Mouse (Mus musculus): ENCODE data around the gene Bckdha.
A peak's percentile ranks its signal among the peaks of the same experiment; 100 is the strongest.

Gene Bckdha

GRCm38 (mm10) chr7:25658657-25659472 is at the start of gene Bckdha, which contains the start of gene Exosc5:
Bckdha (minus strand) TSS chr7:25658981.
Exosc5 (plus strand) TSS chr7:25659164.
- peak; percentile 97 for ATAC-seq (ENCODE audit: low TSS enrichment)

GRCm38 (mm10) chr7:25707581-25708292 is 49.0 kb upstream of the Bckdha start:
- ATAC-seq (ENCODE audit: low TSS enrichment) = no peak

GRCm38 (mm10) chr7:25706578-25707170 is 47.9 kb upstream of the Bckdha start:
- ATAC-seq (ENCODE audit: low TSS enrichment) = no peak

- ATAC-seq (ENCODE audit: low TSS enrichment) = peak; percentile 31
Observed at GRCm38 (mm10) chr7:25705801-25706251, 47.0 kb upstream of the Bckdha start.

- ATAC-seq (ENCODE audit: low TSS enrichment) = no peak
Observed at GRCm38 (mm10) chr7:25704716-25705364, 46.1 kb upstream of the Bckdha start.

GRCm38 (mm10) chr7:25703793-25704494 is 45.2 kb upstream of the Bckdha start:
- ATAC-seq (ENCODE audit: low TSS enrichment) = no peak; the same call in 1 of the 2 replicates

GRCm38 (mm10) chr7:25702350-25702749 is 43.6 kb upstream of the Bckdha start:
- no peak for ATAC-seq (ENCODE audit: low TSS enrichment)

GRCm38 (mm10) chr7:25700732-25701131 is 42.0 kb upstream of the Bckdha start:
- no peak for ATAC-seq (ENCODE audit: low TSS enrichment)

- no peak for ATAC-seq (ENCODE audit: low TSS enrichment)
Observed at GRCm38 (mm10) chr7:25699851-25700250, 41.1 kb upstream of the Bckdha start.

GRCm38 (mm10) chr7:25694104-25694503 is 35.3 kb upstream of the Bckdha start:
- no peak for ATAC-seq (ENCODE audit: low TSS enrichment)

- ATAC-seq (ENCODE audit: low TSS enrichment) = no peak
Observed at GRCm38 (mm10) chr7:25690051-25690450, 31.3 kb upstream of the Bckdha start.

- ATAC-seq (ENCODE audit: low TSS enrichment) = no peak
Observed at GRCm38 (mm10) chr7:25689603-25690021, 30.8 kb upstream of the Bckdha start.

GRCm38 (mm10) chr7:25688810-25689586 is 30.2 kb upstream of the Bckdha start:
- ATAC-seq (ENCODE audit: low TSS enrichment) = peak; percentile 27

GRCm38 (mm10) chr7:25687811-25688401 is 29.1 kb upstream of the Bckdha start:
- no peak for ATAC-seq (ENCODE audit: low TSS enrichment)

- ATAC-seq (ENCODE audit: low TSS enrichment) = no peak
Observed at GRCm38 (mm10) chr7:25686680-25687531, 28.1 kb upstream of the Bckdha start, which contains the start of gene Tgfb1. Tgfb1 (plus strand) TSS chr7:25687002.

- no peak for ATAC-seq (ENCODE audit: low TSS enrichment)
Observed at GRCm38 (mm10) chr7:25685926-25686470, 27.2 kb upstream of the Bckdha start.

GRCm38 (mm10) chr7:25684659-25685058 is 25.9 kb upstream of the Bckdha start:
- no peak for ATAC-seq (ENCODE audit: low TSS enrichment)

GRCm38 (mm10) chr7:25683474-25684180 is 24.8 kb upstream of the Bckdha start:
- no peak for ATAC-seq (ENCODE audit: low TSS enrichment)
